Mouse (Mus musculus): Measurements from ENCODE around the gene Hist1h2ad. TPM values are rescaled to one million over a fixed set of nuclear protein-coding genes. Genes with fewer than 3 reads are reported as not detected.
A peak's percentile ranks its signal among the peaks of the same experiment; 100 is the strongest.
"Not testable (repeated sequence)": the region's sequence is repeated elsewhere in the genome, so short reads cannot be mapped to it uniquely, and the experiment has no call there.

Gene Hist1h2ad
- polyA plus RNA-seq, 2 experiments: 1.2 to 6.1 TPM

GRCm38 (mm10) chr13:23542999-23543607 is 31.1 kb upstream of the Hist1h2ad start, which contains the start of gene Hist1h2bh:
Hist1h2bh (minus strand) TSS chr13:23543392.
- DNase-seq (ENCODE audit: low spot score): peak; percentile 96
- Histone ChIP-seq H3K4me2 (replicated peaks; ENCODE audit: low read depth, low read length, severe bottlenecking) (peak within 1 kb of the TSS; percentile 83), H3K9ac (ENCODE audit: low read depth, low read length, severe bottlenecking) (peak within 1 kb of the TSS; percentile 58), H3K27ac (replicated peaks; ENCODE audit: low read depth, low read length) (peak within 1 kb of the TSS; percentile 97), H3K4me3 (replicated peaks; ENCODE audit: low read length) (peak within 1 kb of the TSS; percentile 41)
- not testable (repeated sequence) for H3K9me3 ChIP-seq (ENCODE audit: control insufficient read depth, low read length); H3K36me3 ChIP-seq (ENCODE audit: control insufficient read depth, insufficient read depth, low read length); H3K27me3 ChIP-seq (ENCODE audit: control insufficient read depth, insufficient read depth, low read length); H3K4me1 ChIP-seq (ENCODE audit: control insufficient read depth, insufficient read depth, low read length)
- ATAC-seq (ENCODE audit: low FRiP score, low read depth): peak; percentile 92
- WGBS: under 1% methylated on average over 21 of the region's 42 CpGs
- peak; percentile 61; the same call in 1 of the 2 replicates for TF ChIP-seq POLR2A (IDR thresholded peaks at IDR 0.05; ENCODE audit: borderline replicate concordance, extremely low read depth, insufficient read depth, insufficient read length)

- peak within 1 kb of the TSS; percentile 61 for H3K9ac ChIP-seq (ENCODE audit: low read depth, low read length, severe bottlenecking)
- H3K4me1 ChIP-seq (ENCODE audit: control insufficient read depth, insufficient read depth, low read length): no peaks in the 10 kb centered on the region
- no peaks in the 10 kb centered on the region for H3K36me3 ChIP-seq (ENCODE audit: control insufficient read depth, insufficient read depth, low read length)
- no peaks in the 10 kb centered on the region for H3K27me3 ChIP-seq (ENCODE audit: control insufficient read depth, insufficient read depth, low read length)
- H3K4me3 ChIP-seq (replicated peaks; ENCODE audit: low read length): peak within 1 kb of the TSS; percentile 41
- peak; percentile 99 for DNase-seq (ENCODE audit: low spot score)
- peak within 1 kb of the TSS; percentile 83 for H3K4me2 ChIP-seq (replicated peaks; ENCODE audit: low read depth, low read length, severe bottlenecking)
- H3K9me3 ChIP-seq (ENCODE audit: control insufficient read depth, low read length): no peaks in the 10 kb centered on the region
- peak; percentile 92 for ATAC-seq (ENCODE audit: low FRiP score, low read depth)
- TF ChIP-seq POLR2A (IDR thresholded peaks at IDR 0.05; ENCODE audit: borderline replicate concordance, extremely low read depth, insufficient read depth, insufficient read length): peak; percentile 94; the same call in 1 of the 2 replicates
- H3K27ac ChIP-seq (replicated peaks; ENCODE audit: low read depth, low read length): peak within 1 kb of the TSS; percentile 97
- WGBS: under 1% methylated on average over 22 of the region's 45 CpGs
These were observed 30.0 kb upstream of the Hist1h2ad start, which contains the start of gene Hist1h3f for GRCm38 (mm10) chr13:23543965-23544786. Hist1h3f (plus strand) TSS chr13:23544052.

- DNase-seq (ENCODE audit: low spot score); H3K36me3 ChIP-seq (ENCODE audit: control insufficient read depth, insufficient read depth, low read length); H3K27me3 ChIP-seq (ENCODE audit: control insufficient read depth, insufficient read depth, low read length); H3K9me3 ChIP-seq (ENCODE audit: control insufficient read depth, low read length); H3K27ac ChIP-seq (replicated peaks; ENCODE audit: low read depth, low read length); ATAC-seq (ENCODE audit: low FRiP score, low read depth); H3K4me1 ChIP-seq (ENCODE audit: control insufficient read depth, insufficient read depth, low read length): not testable (repeated sequence)
- H3K9ac ChIP-seq (ENCODE audit: low read depth, low read length, severe bottlenecking): peak overlapping the region; percentile 61; the same call in 1 of the 2 replicates
- H3K4me2 ChIP-seq (replicated peaks; ENCODE audit: low read depth, low read length, severe bottlenecking): peak overlapping the region; percentile 36; the same call in 1 of the 2 replicates
- peak overlapping the region; percentile 41 for H3K4me3 ChIP-seq (replicated peaks; ENCODE audit: low read length)
- WGBS: under 1% methylated on average over 8 of the region's 14 CpGs
These were observed 29.4 kb upstream of the Hist1h2ad start for GRCm38 (mm10) chr13:23544787-23545120.

- H3K27ac ChIP-seq (replicated peaks; ENCODE audit: low read depth, low read length): no peak overlapping the region
- no peaks in the 10 kb centered on the region for H3K9me3 ChIP-seq (ENCODE audit: control insufficient read depth, low read length)
- H3K9ac ChIP-seq (ENCODE audit: low read depth, low read length, severe bottlenecking): no peak overlapping the region
- no peaks in the 10 kb centered on the region for H3K4me1 ChIP-seq (ENCODE audit: control insufficient read depth, insufficient read depth, low read length)
- no peak for ATAC-seq (ENCODE audit: low FRiP score, low read depth)
- no peak for TF ChIP-seq POLR2A (IDR thresholded peaks at IDR 0.05; ENCODE audit: borderline replicate concordance, extremely low read depth, insufficient read depth, insufficient read length)
- no peaks in the 10 kb centered on the region for H3K27me3 ChIP-seq (ENCODE audit: control insufficient read depth, insufficient read depth, low read length)
- 81% methylated on average over 5 of the region's 5 CpGs for WGBS
- H3K4me3 ChIP-seq (replicated peaks; ENCODE audit: low read length): no peak overlapping the region
- no peaks in the 10 kb centered on the region for H3K36me3 ChIP-seq (ENCODE audit: control insufficient read depth, insufficient read depth, low read length)
- DNase-seq (ENCODE audit: low spot score): no peak
- no peak overlapping the region for H3K4me2 ChIP-seq (replicated peaks; ENCODE audit: low read depth, low read length, severe bottlenecking)
These were observed 27.5 kb upstream of the Hist1h2ad start for GRCm38 (mm10) chr13:23546694-23547093.

- no peaks in the 10 kb centered on the region for H3K9me3 ChIP-seq (ENCODE audit: control insufficient read depth, low read length)
- peak overlapping the region; percentile 69 for H3K27ac ChIP-seq (replicated peaks; ENCODE audit: low read depth, low read length)
- no peak for TF ChIP-seq POLR2A (IDR thresholded peaks at IDR 0.05; ENCODE audit: borderline replicate concordance, extremely low read depth, insufficient read depth, insufficient read length)
- H3K4me1 ChIP-seq (ENCODE audit: control insufficient read depth, insufficient read depth, low read length): peaks cover 13% of the 10 kb centered on the region
- peak overlapping the region; percentile 36 for H3K4me3 ChIP-seq (replicated peaks; ENCODE audit: low read length)
- DNase-seq (ENCODE audit: low spot score) (no peak), ATAC-seq (ENCODE audit: low FRiP score, low read depth) (no peak)
- peak overlapping the region; percentile 46 for H3K4me2 ChIP-seq (replicated peaks; ENCODE audit: low read depth, low read length, severe bottlenecking)
- 1% methylated on average over 3 of the region's 3 CpGs for WGBS
- H3K9ac ChIP-seq (ENCODE audit: low read depth, low read length, severe bottlenecking): peak overlapping the region; percentile 48
- H3K36me3 ChIP-seq (ENCODE audit: control insufficient read depth, insufficient read depth, low read length): no peaks in the 10 kb centered on the region
- H3K27me3 ChIP-seq (ENCODE audit: control insufficient read depth, insufficient read depth, low read length): no peaks in the 10 kb centered on the region
These were observed 23.4 kb upstream of the Hist1h2ad start for GRCm38 (mm10) chr13:23550761-23551145.
